Mouse (Mus musculus): ENCODE data around the gene Uqcr11.

- no peak for TF ChIP-seq POLR2A (IDR thresholded peaks at IDR 0.05; ENCODE audit: borderline replicate concordance, control insufficient read depth, low read depth, low read length)
- no peak for TF ChIP-seq CTCF (IDR thresholded peaks at IDR 0.05; ENCODE audit: control insufficient read depth, insufficient read depth, low read length)
These were observed 1.3 kb upstream of the Uqcr11 start for GRCm38 (mm10) chr10:80407924-80408323.
